Mouse (Mus musculus): ENCODE results near the gene Mfng.

The Mfng gene

DNA sequence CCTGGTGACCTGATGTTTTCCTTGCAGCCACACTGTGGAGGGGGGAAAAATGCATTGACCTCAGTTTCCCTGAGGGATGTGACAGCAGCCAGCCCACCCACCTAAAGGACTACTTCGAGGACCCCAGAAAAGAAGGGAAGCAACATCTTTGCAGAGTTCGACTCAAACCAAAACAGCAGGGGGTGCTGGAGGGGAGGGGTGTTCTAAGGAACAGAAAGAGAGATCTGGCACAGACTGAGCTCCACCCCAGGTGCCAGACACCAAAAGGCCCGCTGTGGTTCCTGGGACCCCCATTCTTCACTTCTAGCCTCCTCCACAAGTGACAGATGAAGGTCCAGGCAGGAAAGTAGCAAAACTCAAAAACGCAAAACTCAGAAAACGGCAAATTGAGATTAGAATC is 57.4 kb downstream of the Mfng start:
- no peak for DNase-seq (ENCODE audit: low read depth)

DNA sequence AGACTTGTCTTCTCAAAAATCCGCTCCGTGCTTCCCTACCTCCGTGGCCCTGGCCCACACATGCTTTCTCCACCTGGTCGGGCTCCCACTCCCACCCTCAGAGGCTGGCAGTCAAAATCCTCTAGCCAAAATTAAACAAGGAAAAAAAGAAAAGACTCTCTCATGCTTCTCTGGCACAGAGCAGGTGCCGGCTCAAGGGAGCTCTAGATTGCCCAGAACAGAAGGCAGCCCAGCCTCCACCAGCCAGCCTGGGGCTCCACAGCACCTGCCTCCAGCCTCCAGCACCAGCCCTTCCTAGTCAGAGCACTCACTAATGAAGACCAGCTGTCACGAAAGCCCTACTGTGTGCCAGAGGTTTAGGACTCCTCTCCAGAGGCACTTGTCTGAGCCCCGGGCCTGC is 59.5 kb downstream of the Mfng start:
- no peak for DNase-seq (ENCODE audit: low read depth)

- DNase-seq (ENCODE audit: low read depth): peak; percentile 60
Measured at GRCm38 (mm10) chr15:78712335-78713258, 60.7 kb downstream of the Mfng start.

GRCm38 (mm10) chr15:78711935-78712334 is 61.3 kb downstream of the Mfng start:
- no peak for DNase-seq (ENCODE audit: low read depth)

GRCm38 (mm10) chr15:78710634-78711033 is 62.6 kb downstream of the Mfng start:
- no peak for DNase-seq (ENCODE audit: low read depth)

GRCm38 (mm10) chr15:78709767-78710166 is 63.5 kb downstream of the Mfng start:
- no peak for DNase-seq (ENCODE audit: low read depth)

DNA sequence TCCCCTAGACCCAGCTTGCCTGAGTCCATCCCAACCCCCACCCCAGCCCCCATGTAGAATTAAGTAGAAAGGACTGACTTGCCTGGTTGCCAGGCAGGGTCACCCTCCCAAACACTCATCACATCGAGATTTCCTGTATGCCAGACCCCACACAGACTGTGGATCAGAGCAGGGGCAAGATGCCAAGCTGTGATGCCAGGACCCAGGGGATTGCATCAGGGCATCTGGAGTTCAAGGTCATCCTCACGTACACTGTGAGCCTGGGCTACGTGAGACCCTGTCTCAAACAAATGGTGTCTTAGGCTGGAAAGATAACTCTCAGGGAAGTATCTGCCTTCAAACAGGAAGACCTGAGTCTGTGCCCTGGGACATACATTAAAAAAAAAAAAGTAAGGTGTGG is 66.6 kb downstream of the Mfng start:
- DNase-seq (ENCODE audit: low read depth): peak; percentile 50
